Mouse (Mus musculus): Measurements from ENCODE around the gene BC049715. TPM values are rescaled to one million over a fixed set of nuclear protein-coding genes. Genes with fewer than 3 reads are reported as not detected.
"Not testable (repeated sequence)": the region's sequence is repeated elsewhere in the genome, so short reads cannot be mapped to it uniquely, and the experiment has no call there.

BC049715 gene
- polyA plus RNA-seq, 1 experiment from 2014 or later, result 2.7 TPM

DNA sequence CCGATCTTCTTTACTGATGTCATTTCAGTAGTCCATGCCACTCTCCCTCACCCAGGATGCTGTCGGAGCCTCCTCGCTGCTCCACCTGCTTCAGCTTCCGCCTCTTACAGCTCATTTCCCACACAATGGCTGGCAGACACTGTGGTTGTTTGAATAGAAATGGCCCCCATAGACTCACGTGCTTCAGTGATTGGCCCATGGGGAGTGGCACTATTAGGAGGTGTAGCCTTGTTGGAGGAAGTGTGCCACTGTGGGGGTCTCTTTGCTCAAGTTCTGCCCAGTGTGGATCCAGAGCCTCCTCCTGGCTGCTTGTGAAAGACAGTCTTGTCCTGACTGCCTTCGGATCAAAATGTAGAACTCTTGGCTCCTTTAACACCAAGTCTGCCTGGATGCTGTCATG lies 31.6 kb upstream of the BC049715 start:
- H3K4me2 ChIP-seq (ENCODE audit: low read depth, severe bottlenecking), result no peak overlapping the region
- DNase-seq (ENCODE audit: low spot score) (no peak), ATAC-seq (ENCODE audit: insufficient number of reproducible peaks, low FRiP score, low TSS enrichment, low read depth) (no peak)
- no peaks in the 10 kb centered on the region for H3K27me3 ChIP-seq (ENCODE audit: control insufficient read depth, insufficient read depth, low read length)
- no peaks in the 10 kb centered on the region for H3K9me3 ChIP-seq (ENCODE audit: control insufficient read depth, low read length)
- 69% methylated on average over 6 of the region's 6 CpGs for WGBS
- no peak overlapping the region for H3K27ac ChIP-seq (replicated peaks; ENCODE audit: low read depth, low read length)
- no peak overlapping the region for H3K9ac ChIP-seq (ENCODE audit: low read length)
- H3K4me3 ChIP-seq (ENCODE audit: low read depth, low read length), result no peak overlapping the region
- no peaks in the 10 kb centered on the region for H3K4me1 ChIP-seq (ENCODE audit: control insufficient read depth, insufficient read depth, low read length)
- no peaks in the 10 kb centered on the region for H3K36me3 ChIP-seq (ENCODE audit: control insufficient read depth, insufficient read depth, low read length)

- H3K36me3 ChIP-seq (ENCODE audit: control insufficient read depth, insufficient read depth, low read length); H3K4me2 ChIP-seq (ENCODE audit: low read depth, severe bottlenecking); ATAC-seq (ENCODE audit: insufficient number of reproducible peaks, low FRiP score, low TSS enrichment, low read depth); H3K9me3 ChIP-seq (ENCODE audit: control insufficient read depth, low read length); H3K27me3 ChIP-seq (ENCODE audit: control insufficient read depth, insufficient read depth, low read length); H3K27ac ChIP-seq (replicated peaks; ENCODE audit: low read depth, low read length); H3K9ac ChIP-seq (ENCODE audit: low read length); DNase-seq (ENCODE audit: low spot score); H3K4me1 ChIP-seq (ENCODE audit: control insufficient read depth, insufficient read depth, low read length); H3K4me3 ChIP-seq (ENCODE audit: low read depth, low read length): not testable (repeated sequence)
- WGBS, result 83% methylated on average over 3 of the region's 3 CpGs
Observed at GRCm38 (mm10) chr6:136797874-136798693, 29.3 kb upstream of the BC049715 start.

DNA sequence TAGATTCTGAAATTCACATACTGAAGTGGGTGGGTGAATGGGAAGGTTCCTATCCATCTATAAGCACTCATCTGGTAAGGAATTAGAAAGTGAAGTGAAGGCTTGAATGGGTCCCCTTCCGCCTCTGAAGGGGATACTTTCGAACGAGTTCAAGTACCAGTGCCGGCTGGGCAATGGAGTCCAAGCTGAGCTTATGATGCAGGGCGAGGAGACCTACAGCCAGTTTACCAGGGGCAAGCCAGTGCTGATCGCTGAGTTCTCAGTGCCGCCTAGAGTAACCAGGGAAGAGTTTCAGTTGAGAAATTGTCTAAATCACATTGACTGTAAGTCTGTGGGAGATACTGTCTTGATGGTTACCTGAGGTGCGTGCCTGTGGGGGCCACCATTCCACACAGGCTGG lies 26.7 kb upstream of the BC049715 start:
- Histone ChIP-seq H3K9me3 (ENCODE audit: control insufficient read depth, low read length) (no peaks in the 10 kb centered on the region), H3K4me2 (ENCODE audit: low read depth, severe bottlenecking) (no peak overlapping the region), H3K4me3 (ENCODE audit: low read depth, low read length) (no peak overlapping the region), H3K9ac (ENCODE audit: low read length) (no peak overlapping the region), H3K36me3 (ENCODE audit: control insufficient read depth, insufficient read depth, low read length) (no peaks in the 10 kb centered on the region), H3K4me1 (ENCODE audit: control insufficient read depth, insufficient read depth, low read length) (peaks cover 7% of the 10 kb centered on the region; the same call in 1 of the 2 replicates), H3K27ac (replicated peaks; ENCODE audit: low read depth, low read length) (no peak overlapping the region), H3K27me3 (ENCODE audit: control insufficient read depth, insufficient read depth, low read length) (no peaks in the 10 kb centered on the region)
- DNase-seq (ENCODE audit: low spot score) (peak; percentile 18), ATAC-seq (ENCODE audit: insufficient number of reproducible peaks, low FRiP score, low TSS enrichment, low read depth) (no peak)
- WGBS, result 92% methylated on average over 8 of the region's 8 CpGs

DNA sequence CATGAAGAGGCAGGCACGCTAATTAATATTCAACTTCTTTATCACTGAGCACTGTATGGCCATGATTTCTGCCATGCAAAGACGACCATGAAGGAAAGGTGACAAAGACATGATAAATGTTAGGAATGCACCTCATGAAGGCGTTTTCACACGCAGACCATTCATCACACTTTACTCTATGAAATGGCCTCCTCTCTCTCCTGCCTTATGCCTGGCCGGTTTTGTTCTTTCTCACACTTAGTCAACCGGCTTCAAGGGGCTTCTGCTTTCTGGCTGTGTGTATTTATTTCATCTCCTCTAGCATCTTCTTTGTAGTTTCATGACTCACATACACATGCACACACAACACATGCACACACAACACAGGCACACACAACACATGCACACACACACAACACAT lies 26.2 kb upstream of the BC049715 start:
- Histone ChIP-seq H3K27me3 (ENCODE audit: control insufficient read depth, insufficient read depth, low read length) (no peaks in the 10 kb centered on the region), H3K4me2 (ENCODE audit: low read depth, severe bottlenecking) (no peak overlapping the region), H3K27ac (replicated peaks; ENCODE audit: low read depth, low read length) (no peak overlapping the region), H3K9me3 (ENCODE audit: control insufficient read depth, low read length) (no peaks in the 10 kb centered on the region), H3K9ac (ENCODE audit: low read length) (no peak overlapping the region), H3K36me3 (ENCODE audit: control insufficient read depth, insufficient read depth, low read length) (no peaks in the 10 kb centered on the region), H3K4me3 (ENCODE audit: low read depth, low read length) (no peak overlapping the region), H3K4me1 (ENCODE audit: control insufficient read depth, insufficient read depth, low read length) (peaks cover 7% of the 10 kb centered on the region; the same call in 1 of the 2 replicates)
- ATAC-seq (ENCODE audit: insufficient number of reproducible peaks, low FRiP score, low TSS enrichment, low read depth) (no peak), DNase-seq (ENCODE audit: low spot score) (no peak)
- 86% methylated on average over 6 of the region's 6 CpGs for WGBS

DNA sequence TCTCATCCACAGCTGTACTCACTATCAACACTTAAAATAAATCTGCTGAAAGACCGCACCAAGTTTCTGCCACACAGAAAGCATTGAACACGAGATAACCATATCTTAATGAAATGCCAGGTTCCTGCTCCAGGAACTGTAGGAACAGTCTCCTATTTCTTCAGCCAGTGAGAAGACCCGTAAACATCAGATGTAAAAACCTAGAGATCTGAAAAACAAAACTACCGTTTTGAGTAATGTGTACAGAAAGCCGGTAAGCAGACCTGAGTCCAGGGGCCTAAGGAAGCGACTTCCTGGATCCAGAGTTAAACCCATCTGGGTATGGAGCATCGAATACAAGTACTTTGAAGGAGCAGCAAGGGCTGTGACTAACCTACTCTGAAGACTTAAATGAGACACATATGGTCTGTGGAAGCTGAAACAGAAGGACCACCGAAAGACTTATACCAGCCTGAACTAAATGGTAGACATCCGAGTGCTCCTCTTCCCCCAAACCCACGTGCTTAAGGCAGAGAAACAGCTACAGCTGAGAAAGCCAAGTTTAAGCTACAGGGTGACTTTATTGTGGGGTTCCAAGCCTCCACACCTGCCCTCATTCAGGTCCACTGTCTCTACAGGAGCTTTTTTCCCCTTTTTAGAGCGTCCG lies 24.2 kb upstream of the BC049715 start:
- DNase-seq (ENCODE audit: low spot score) (no peak), ATAC-seq (ENCODE audit: insufficient number of reproducible peaks, low FRiP score, low TSS enrichment, low read depth) (peak; percentile 6)
- Histone ChIP-seq H3K9ac (ENCODE audit: low read length) (peak overlapping the region; percentile 99), H3K9me3 (ENCODE audit: control insufficient read depth, low read length) (no peaks in the 10 kb centered on the region), H3K27me3 (ENCODE audit: control insufficient read depth, insufficient read depth, low read length) (no peaks in the 10 kb centered on the region), H3K27ac (replicated peaks; ENCODE audit: low read depth, low read length) (peak overlapping the region; percentile 100), H3K4me2 (ENCODE audit: low read depth, severe bottlenecking) (peak overlapping the region; percentile 69), H3K4me1 (ENCODE audit: control insufficient read depth, insufficient read depth, low read length) (peaks cover 7% of the 10 kb centered on the region; the same call in 1 of the 2 replicates), H3K36me3 (ENCODE audit: control insufficient read depth, insufficient read depth, low read length) (no peaks in the 10 kb centered on the region), H3K4me3 (ENCODE audit: low read depth, low read length) (peak overlapping the region; percentile 64)
- WGBS, result 22% methylated on average over 12 of the region's 12 CpGs

- peak within 1 kb of the TSS; percentile 64 for H3K4me3 ChIP-seq (ENCODE audit: low read depth, low read length)
- ATAC-seq (ENCODE audit: insufficient number of reproducible peaks, low FRiP score, low TSS enrichment, low read depth), result peak; percentile 79
- peak; percentile 97 for DNase-seq (ENCODE audit: low spot score)
- no peaks in the 10 kb centered on the region for H3K36me3 ChIP-seq (ENCODE audit: control insufficient read depth, insufficient read depth, low read length)
- H3K27me3 ChIP-seq (ENCODE audit: control insufficient read depth, insufficient read depth, low read length), result no peaks in the 10 kb centered on the region
- WGBS, result under 1% methylated on average over 50 of the region's 50 CpGs
- H3K9me3 ChIP-seq (ENCODE audit: control insufficient read depth, low read length), result no peaks in the 10 kb centered on the region
- H3K27ac ChIP-seq (replicated peaks; ENCODE audit: low read depth, low read length), result peak within 1 kb of the TSS; percentile 100
- H3K4me2 ChIP-seq (ENCODE audit: low read depth, severe bottlenecking), result peak within 1 kb of the TSS; percentile 69
- peak within 1 kb of the TSS; percentile 99 for H3K9ac ChIP-seq (ENCODE audit: low read length)
- H3K4me1 ChIP-seq (ENCODE audit: control insufficient read depth, insufficient read depth, low read length), result peaks cover 7% of the 10 kb centered on the region; the same call in 1 of the 2 replicates
Observed at GRCm38 (mm10) chr6:136803739-136804633, 23.4 kb upstream of the BC049715 start, which contains the start of gene Hist4h4. Gene Hist4h4, minus strand, starts transcription at chr6:136804415.

DNA sequence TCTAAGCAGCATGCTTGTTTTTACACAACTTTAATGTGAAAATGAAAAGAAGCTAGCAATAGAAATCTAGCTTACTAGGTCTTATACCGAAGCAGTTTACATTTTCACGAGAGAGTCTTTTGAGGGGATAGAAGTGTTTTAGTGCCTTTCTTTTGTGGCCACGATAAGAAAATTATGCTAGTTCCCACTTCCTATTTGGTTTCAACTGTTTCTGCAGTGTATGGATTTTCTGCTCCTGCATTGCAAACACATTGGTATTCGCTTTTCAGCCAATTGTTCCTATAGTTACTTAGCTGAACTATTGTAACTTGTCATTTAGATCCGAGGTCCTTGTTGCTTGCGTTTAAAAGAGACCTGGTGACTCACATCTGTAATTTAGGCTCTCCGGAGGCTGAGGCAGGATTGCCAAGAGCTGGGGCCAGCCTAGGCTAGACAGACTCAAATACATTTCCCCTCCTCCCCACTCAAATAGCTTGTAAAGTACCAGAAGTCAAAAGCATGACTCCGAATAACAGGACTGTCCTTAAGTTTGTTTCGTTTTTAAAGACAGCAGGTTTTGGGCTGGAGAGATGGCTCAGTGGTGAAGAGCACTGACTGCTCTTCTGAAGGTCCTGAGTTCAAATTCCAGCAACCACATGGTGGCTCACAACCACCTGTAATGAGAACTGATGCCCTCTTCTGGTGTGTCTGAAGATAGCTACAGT lies 22.6 kb upstream of the BC049715 start:
- H3K27me3 ChIP-seq (ENCODE audit: control insufficient read depth, insufficient read depth, low read length), result no peaks in the 10 kb centered on the region
- no peaks in the 10 kb centered on the region for H3K9me3 ChIP-seq (ENCODE audit: control insufficient read depth, low read length)
- no peak for ATAC-seq (ENCODE audit: insufficient number of reproducible peaks, low FRiP score, low TSS enrichment, low read depth)
- H3K4me2 ChIP-seq (ENCODE audit: low read depth, severe bottlenecking), result peak overlapping the region; percentile 30
- peak overlapping the region; percentile 21 for H3K4me3 ChIP-seq (ENCODE audit: low read depth, low read length)
- WGBS, result 41% methylated on average over 9 of the region's 9 CpGs
- peak; percentile 40 for DNase-seq (ENCODE audit: low spot score)
- H3K27ac ChIP-seq (replicated peaks; ENCODE audit: low read depth, low read length), result peak overlapping the region; percentile 75
- no peaks in the 10 kb centered on the region for H3K36me3 ChIP-seq (ENCODE audit: control insufficient read depth, insufficient read depth, low read length)
- H3K4me1 ChIP-seq (ENCODE audit: control insufficient read depth, insufficient read depth, low read length), result peaks cover 7% of the 10 kb centered on the region; the same call in 1 of the 2 replicates
- peak overlapping the region; percentile 30 for H3K9ac ChIP-seq (ENCODE audit: low read length)

Measured in limb, embryonic 11.5 days (tissue).